Mouse (Mus musculus) erythroid progenitor cell, adult 5-6 weeks (primary cell): ENCODE results near the gene Spock1. TPM values are rescaled to one million over a fixed set of nuclear protein-coding genes. Genes with fewer than 3 reads are reported as not detected.

Experiments
- ATAC-seq: replicated peaks from 2 replicates; pipeline ENCODE4 v1.8.0; 2016; ENCODE audit warnings: moderate number of reproducible peaks, mild to moderate bottlenecking, moderate TSS enrichment, inconsistent platforms; ENCODE audit not compliant: poor library complexity, low FRiP score, severe bottlenecking
- total RNA-seq, 2 experiments: library from RNA; stranded (forward) in 1 of 2; stranded (reverse) in 1 of 2; fragments of 150-400 nt in 1 of 2; fragments of 186-747, 209-891 nt in 1 of 2; gene quantifications; 2 replicates each; pipeline versions ENCODE4 v1.2.3 to v1.2.4; 2015 to 2017; ENCODE audit warnings: low replicate concordance in 2 of 2

The Spock1 gene
- total RNA-seq (2015; ENCODE audit: low replicate concordance) (not detected in 2 replicates), total RNA-seq (2017; ENCODE audit: low replicate concordance) (not detected in 2 replicates)

DNA sequence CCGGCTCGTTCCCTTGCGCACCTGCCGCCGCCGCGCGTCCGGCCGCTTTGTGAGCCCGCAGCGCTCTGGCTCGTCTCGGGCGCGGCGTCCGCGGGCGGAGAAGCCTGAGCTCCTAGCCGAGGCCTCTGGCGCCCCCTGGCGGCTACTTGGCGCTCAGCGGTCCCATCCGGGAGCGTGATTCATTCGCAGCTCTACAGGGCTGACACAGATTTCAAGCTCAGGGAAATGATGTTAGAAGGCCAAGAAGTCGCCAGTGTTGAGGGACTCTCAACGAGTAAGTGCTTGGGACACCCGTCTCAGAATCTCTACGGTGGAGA is at the start of gene Spock1:
Spock1 (minus strand) TSS at position 67 of the 317 bp plus-strand sequence.
- no peak for ATAC-seq

- no peak for ATAC-seq
Measured at GRCm38 (mm10) chr13:57950091-57950490, 42.0 kb upstream of the Spock1 start.

- no peak for ATAC-seq
Measured at GRCm38 (mm10) chr13:57949513-57949912, 41.4 kb upstream of the Spock1 start.

DNA sequence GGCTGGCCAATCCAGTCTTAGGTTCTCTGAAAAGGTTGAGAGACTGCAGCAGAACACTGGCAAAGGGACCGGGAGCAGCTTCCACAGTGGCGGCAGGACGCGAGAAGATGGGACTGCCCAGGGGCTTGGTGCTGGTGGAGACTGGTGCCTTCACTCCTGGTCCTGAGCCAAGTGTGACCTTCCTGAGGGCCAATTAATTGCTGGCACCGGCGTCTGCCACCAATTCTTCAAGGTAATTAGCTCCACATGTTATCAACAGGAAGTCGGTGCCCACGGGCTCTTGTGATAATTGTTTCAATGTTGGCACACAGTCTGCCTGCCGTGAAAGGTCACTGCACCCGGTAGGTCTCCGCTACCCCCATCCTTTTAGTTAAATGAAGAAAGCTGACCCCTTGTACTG is 37.1 kb upstream of the Spock1 start:
- ATAC-seq: no peak

DNA sequence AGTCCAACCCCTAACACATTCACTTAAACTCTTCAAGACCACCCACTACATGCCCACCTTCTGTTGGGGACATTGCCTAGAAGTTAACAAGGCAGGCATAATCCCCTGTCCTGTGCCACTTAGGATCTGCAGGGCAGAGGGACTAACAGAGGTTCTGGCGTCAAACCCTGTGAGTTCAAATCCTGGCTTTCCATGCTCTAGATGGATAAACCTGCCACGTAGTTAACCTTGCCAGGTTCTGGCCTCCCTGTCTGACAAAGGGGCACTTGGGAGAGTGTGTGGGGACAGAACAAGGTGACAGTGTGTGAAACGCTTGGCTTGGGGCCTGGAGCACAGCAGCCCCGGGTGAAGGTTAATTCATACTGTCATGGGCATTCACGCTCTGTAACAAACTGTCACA is 36.3 kb upstream of the Spock1 start:
- no peak for ATAC-seq

- no peak for ATAC-seq
Measured at GRCm38 (mm10) chr13:57943900-57944299, 35.8 kb upstream of the Spock1 start.

DNA sequence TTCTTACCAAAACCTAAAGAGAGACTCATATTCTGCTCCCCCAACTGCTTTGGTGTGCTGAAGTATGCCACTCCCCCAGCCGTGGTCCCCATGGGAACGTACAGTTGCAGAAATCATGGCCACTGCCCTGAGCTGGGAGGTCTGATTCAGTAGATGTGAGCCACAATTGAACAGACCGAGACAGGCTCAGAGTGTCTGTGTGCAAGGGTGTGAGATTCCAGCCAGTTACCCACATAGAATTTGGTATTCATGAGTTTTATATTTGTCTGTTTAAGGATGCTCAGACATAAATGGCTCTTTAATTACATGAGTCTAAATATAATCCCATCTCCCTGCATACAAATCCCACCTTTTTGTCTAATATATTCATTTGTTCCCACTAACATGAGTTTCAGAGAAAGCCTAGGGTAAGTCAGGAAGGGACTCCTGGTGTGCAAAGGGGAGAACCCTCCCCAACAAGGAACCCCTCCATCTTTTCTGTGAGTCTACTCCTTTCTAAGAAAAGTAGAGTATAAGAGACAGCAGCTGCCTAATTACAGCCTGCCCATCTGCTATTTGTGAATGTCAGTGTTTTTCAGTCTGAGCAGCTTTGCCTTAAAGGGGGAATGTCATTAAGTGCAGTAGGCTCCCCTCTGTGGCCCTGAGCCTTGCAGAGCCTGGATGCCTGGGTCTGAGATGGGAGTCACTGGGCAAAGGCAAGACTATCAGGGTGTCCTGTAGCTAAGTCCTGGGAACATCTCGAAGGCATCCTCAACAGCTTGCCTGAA is 29.5 kb upstream of the Spock1 start:
- no peak for ATAC-seq

DNA sequence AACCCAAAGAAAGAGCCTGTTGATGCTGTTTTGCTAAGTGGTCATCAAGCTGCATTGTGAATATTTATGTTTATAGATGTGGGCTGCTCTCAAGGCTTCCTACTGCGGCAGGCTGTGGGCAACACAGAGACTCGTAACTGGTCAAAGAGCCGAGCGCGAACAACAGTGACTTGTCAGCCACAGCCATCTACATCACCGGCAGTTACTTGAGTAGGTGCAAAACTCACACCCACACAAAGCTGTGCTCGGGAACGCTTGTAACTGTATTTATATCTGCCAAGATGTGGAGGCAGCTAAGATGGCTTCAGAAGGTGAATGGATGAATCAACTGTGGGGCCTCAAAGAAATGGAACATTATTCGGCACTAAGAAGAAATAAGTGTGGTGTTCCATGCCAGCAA is 23.9 kb upstream of the Spock1 start:
- ATAC-seq: no peak

DNA sequence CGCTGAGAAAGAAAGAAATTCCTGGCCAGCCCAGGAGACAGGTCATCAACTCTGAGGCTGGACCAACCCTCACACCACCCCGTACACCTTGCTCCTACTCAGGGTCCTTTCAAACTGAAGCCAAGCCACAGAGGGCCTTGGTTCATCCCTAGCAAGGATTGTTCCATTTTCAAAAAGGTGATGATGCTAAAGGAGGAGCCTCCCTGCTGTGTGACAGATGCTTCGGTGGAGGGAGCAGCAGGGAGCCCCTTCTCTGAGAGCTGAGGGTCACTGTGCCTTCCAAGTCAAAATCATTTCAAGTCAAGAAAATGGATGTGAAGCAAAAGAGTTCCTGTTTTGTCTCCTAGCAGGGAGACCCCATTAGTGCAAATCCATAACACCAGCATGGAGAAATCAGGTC is 23.2 kb upstream of the Spock1 start:
- no peak for ATAC-seq

DNA sequence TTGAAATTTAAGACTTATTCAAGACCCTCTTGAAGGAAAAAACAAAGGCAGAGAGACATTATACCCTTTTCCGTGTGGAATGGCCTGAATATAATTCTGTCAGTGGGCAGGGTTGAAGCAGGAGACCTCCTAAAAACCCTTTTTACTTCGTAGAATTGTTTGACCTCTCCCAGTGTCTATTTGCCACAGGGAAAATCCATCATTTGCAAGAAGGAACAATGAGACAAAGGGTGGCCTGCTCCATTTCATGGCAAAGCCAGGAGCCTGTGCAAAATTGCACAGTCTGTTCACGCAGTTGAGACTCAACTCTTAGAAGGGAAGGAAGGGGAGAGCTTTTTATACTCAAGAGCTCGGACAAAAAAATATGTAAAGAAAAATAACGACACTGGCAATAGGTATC is 22.6 kb upstream of the Spock1 start:
- no peak for ATAC-seq

DNA sequence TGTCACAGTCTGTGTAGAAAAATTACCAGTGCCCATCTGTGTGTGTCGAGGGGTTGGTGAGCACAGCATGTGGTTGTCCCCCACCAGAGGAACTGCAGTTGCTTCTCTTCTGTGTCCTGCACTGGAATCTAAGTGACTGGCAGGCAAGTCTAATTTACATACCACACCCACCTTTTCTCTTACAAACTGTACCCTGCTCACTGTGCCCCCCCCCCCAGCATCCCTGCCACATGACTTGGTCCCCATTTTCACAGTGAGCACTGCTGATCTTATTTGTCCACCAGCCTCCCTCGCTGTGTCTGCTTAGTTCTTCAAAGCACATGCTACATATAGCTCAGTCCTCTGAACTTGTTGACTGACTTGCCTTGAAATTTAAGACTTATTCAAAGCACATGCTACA is 22.2 kb upstream of the Spock1 start:
- ATAC-seq: no peak

DNA sequence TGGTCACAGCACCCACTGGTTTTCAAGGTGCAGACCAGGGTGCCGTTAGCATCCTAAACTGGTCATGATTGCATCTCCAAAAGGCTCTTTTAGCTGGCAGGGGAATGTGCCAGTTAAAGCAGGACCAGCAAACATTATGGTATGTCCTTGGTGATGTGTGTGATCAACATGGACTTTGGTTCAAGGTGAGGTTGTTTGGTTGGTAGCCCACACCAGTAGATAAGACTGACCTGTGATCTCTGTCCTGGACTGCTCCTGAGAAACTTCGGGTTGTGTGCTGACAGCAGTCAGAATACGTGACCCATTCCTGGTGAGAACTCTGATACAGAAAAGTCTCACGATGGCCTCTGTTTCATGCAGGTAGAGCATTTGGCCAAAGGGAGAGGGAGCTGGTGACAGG is 11.8 kb upstream of the Spock1 start:
- no peak for ATAC-seq

GRCm38 (mm10) chr13:57911171-57911570 is 3.0 kb upstream of the Spock1 start:
- no peak for ATAC-seq

GRCm38 (mm10) chr13:57907428-57908265 is 485 bp downstream of the Spock1 start:
- ATAC-seq: no peak

GRCm38 (mm10) chr13:57894597-57894996 is 13.5 kb downstream of the Spock1 start:
- no peak for ATAC-seq

DNA sequence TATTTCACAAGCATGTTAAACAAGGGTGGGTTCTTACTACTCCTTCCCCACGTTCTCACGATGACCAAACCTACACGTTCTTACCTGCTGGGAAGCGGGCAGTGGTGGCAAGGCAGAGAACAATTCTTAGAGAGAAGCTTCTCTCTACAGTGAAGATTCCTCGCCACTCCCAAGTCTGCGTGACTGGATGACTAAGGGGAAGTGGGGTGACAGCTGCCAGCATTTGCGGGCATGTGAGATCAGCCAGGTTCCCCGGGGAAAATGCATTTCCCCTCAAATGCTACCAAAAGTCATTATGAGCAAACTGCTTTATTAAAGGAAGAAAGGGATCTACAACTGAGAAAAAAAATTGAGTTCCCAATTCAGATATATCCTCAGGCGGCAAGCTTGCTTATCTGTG is 18.4 kb downstream of the Spock1 start:
- no peak for ATAC-seq

DNA sequence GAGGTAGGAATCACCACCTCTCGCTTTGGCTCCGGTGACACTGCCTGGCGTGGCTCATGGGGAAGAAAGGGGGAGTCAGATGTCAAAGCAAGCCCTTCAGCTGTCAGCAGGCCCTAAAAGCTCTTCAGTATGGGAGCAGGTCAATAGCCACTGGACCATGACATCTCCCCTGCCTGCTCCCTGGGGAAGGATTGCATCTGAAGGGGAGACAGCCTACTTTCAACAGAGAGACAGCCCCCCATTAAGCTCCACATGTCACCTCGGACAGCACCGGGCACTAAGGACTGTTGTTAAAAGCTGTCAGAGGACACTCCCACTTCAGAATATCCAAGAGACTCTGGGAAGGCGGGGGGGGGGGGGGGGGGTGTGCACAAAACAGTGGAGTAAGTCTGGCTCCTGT is 19.1 kb downstream of the Spock1 start:
- ATAC-seq: no peak

- ATAC-seq: no peak
Measured at GRCm38 (mm10) chr13:57879817-57880216, 28.3 kb downstream of the Spock1 start.

DNA sequence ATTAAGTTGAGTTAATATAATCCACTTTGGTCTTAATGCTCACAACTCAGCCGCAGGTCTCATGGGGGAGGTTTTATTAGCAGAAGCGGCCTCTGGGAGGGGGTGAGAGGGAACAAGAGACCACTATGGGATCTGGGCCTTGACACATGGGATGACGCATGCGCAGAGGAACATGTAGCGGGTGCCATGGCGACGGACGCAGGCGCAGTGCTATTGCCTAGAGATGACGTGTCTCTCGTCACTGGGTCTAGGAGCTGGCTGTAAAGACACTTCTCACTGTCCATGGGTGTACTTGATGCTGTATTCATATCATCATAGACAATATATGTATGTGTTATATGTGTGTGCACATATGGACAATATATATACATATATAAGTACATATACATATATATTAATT is 29.3 kb downstream of the Spock1 start:
- no peak for ATAC-seq

DNA sequence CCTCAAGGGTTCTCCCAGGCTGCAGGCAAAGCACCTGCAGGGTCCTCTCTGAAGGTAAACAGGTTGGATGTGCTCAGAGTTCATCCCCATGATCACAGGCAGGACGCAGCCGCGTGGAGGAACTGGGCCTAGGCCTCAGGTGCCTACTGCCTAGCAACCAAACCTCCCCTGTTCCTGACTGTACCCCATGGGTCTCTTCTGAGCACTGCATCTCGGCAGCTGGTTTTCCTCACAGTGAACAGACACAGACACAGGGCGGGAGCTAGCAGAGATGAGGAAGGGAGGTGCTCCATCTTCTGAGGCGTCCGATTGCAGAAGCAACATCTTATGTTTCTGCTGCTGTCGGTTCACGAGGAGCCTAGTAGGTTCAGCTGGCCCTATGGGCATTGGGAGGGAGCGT is 30.4 kb downstream of the Spock1 start:
- no peak for ATAC-seq

DNA sequence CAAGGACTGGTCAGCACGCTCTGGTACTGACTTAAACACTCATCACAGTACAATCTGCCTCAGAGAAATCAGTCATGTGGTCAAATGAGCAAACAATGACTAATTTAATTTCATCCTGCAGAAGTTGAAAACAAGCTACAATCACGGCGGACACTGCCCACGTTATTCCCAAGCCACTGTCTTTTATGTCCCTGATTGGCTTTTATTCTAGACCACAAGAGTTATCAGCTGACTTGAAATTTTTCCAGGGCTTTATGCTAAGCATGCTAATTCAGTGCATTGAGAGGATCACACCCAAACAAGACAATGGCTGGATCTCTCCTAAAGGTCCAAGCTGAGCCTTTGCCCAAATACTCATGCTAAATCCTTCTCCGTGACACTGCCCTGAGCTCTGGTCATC is 31.2 kb downstream of the Spock1 start:
- no peak for ATAC-seq
